Mouse (Mus musculus) heart, adult 2 months (tissue): ENCODE data around the gene Dram1. TPM values are rescaled to one million over a fixed set of nuclear protein-coding genes. Genes with fewer than 3 reads are reported as not detected.

Experiments used
- DNase-seq, 2 experiments: peaks; one replicate each; pipeline ENCODE4 v3.0.0; 2021
- H3K27ac ChIP-seq: fragments of 200-600 bp; 2 replicates; pipeline ENCODE4 v1.8.1; 2022
- H3K27me3 ChIP-seq: fragments of 200-500 bp; 2 replicates; pipeline ENCODE4 v1.6.1; 2012; ENCODE audit warnings: mild to moderate bottlenecking, low read length, inconsistent platforms, mixed read lengths; ENCODE audit not compliant: control insufficient read depth, insufficient read depth
- H3K36me3 ChIP-seq: fragments of 200-500 bp; 2 replicates; pipeline ENCODE4 v1.6.1; 2012; ENCODE audit warnings: low read length, inconsistent platforms; ENCODE audit not compliant: control insufficient read depth, insufficient read depth
- H3K4me1 ChIP-seq: fragments of 200-500 bp; 2 replicates; pipeline ENCODE4 v1.6.1; 2011; ENCODE audit warnings: low read length; ENCODE audit not compliant: control insufficient read depth, insufficient read depth
- H3K4me3 ChIP-seq: fragments of 200-600 bp; 2 replicates; pipeline ENCODE4 v1.8.1; 2022
- H3K79me2 ChIP-seq: fragments of 200-500 bp; replicated peaks from 2 replicates; pipeline ENCODE4 v1.6.1; 2012; ENCODE audit warnings: mild to moderate bottlenecking, inconsistent platforms, low read length, moderate library complexity, mixed read lengths; ENCODE audit not compliant: control insufficient read depth, insufficient read depth
- H3K9ac ChIP-seq: fragments of 200-500 bp; 2 replicates; pipeline ENCODE4 v1.6.1; 2012; ENCODE audit warnings: low read depth, mild to moderate bottlenecking, control low read depth, inconsistent platforms, low read length, mixed read lengths
- CTCF ChIP-seq: fragments of 200-600 bp; IDR thresholded peaks from 2 replicates; pipeline ENCODE4 v1.8.1; 2022; ENCODE audit warnings: antibody characterized with exemption, mild to moderate bottlenecking, moderate library complexity
- EP300 ChIP-seq: fragments of 200-500 bp; IDR thresholded peaks from 2 replicates; pipeline ENCODE4 v1.6.1; 2011; ENCODE audit warnings: low read depth, low read length, control low read depth; ENCODE audit not compliant: insufficient read depth
- POLR2A ChIP-seq: fragments of 200-500 bp; IDR thresholded peaks from 2 replicates; pipeline ENCODE4 v1.6.1; 2011; ENCODE audit warnings: mild to moderate bottlenecking, low read depth, low read length, control low read depth; ENCODE audit not compliant: insufficient read depth
- WGBS: fragments of 180-500 bp; shearing (Covaris S2); methylation state at CpG from one replicate; pipeline ENCODE4 v1.1.7; 2018; 5-methylcytosine and 5-hydroxymethylcytosine counted together
- intact Hi-C: fragments of 180-260 bp; cut with DNase I; formaldehyde crosslinking; loops from one replicate; pipeline ENCODE4 v1.15.1; 2025
- polyA plus RNA-seq: library from polyadenylated mRNA; depleted of rRNA; stranded (reverse); fragments of >200 nt; gene quantifications from 2 replicates; pipeline ENCODE4 v1.2.3, GENCODE M21; 2012
- total RNA-seq, 2 experiments: library from RNA; stranded (reverse); gene quantifications; 2 replicates each; pipeline ENCODE4 v1.2.3; 2021

Gene Dram1
- total and polyA plus RNA-seq, 3 experiments = 3.7 to 6.8 (median 4.5) TPM

GRCm38 (mm10) chr10:88327160-88328055 lies 51.5 kb downstream of the Dram1 start:
- peak overlapping the region; percentile 51; the same call in 1 of the 2 replicates for H3K9ac ChIP-seq
- no peak overlapping the region for H3K27ac ChIP-seq
- no peaks in the 10 kb centered on the region for H3K27me3 ChIP-seq
- no peak overlapping the region for H3K4me3 ChIP-seq
- intact Hi-C loops = loop anchor here (1.0 to 10.0 kb wide), 6 partner anchors 353 to 1300 kb away; partner anchors contain the start of gene Igf1
- no peaks in the 10 kb centered on the region for H3K79me2 ChIP-seq
- peak; percentile 60 to 67 for DNase-seq
- WGBS = 43% methylated on average over 11 of the region's 11 CpGs
- TF ChIP-seq EP300 (no peak), CTCF (no peak; the same call in 1 of the 2 replicates), POLR2A (no peak)
- H3K36me3 ChIP-seq = no peaks in the 10 kb centered on the region
- H3K4me1 ChIP-seq = peaks cover 1% of the 10 kb centered on the region; the same call in 1 of the 2 replicates

- Histone ChIP-seq H3K79me2 (no peaks in the 10 kb centered on the region), H3K9ac (no peak overlapping the region), H3K27me3 (no peaks in the 10 kb centered on the region), H3K27ac (no peak overlapping the region), H3K4me3 (no peak overlapping the region), H3K4me1 (no peaks in the 10 kb centered on the region), H3K36me3 (no peaks in the 10 kb centered on the region)
- WGBS = 90% methylated on average over 5 of the region's 5 CpGs
- intact Hi-C loops = loop anchor here (10.0 kb wide), 1 partner anchor 347 kb away; no protein-coding TSS in a partner anchor
- no peak for DNase-seq
- no peak for TF ChIP-seq POLR2A
- no peak for TF ChIP-seq CTCF
These were observed 57.1 kb downstream of the Dram1 start for GRCm38 (mm10) chr10:88321739-88322138.

DNA sequence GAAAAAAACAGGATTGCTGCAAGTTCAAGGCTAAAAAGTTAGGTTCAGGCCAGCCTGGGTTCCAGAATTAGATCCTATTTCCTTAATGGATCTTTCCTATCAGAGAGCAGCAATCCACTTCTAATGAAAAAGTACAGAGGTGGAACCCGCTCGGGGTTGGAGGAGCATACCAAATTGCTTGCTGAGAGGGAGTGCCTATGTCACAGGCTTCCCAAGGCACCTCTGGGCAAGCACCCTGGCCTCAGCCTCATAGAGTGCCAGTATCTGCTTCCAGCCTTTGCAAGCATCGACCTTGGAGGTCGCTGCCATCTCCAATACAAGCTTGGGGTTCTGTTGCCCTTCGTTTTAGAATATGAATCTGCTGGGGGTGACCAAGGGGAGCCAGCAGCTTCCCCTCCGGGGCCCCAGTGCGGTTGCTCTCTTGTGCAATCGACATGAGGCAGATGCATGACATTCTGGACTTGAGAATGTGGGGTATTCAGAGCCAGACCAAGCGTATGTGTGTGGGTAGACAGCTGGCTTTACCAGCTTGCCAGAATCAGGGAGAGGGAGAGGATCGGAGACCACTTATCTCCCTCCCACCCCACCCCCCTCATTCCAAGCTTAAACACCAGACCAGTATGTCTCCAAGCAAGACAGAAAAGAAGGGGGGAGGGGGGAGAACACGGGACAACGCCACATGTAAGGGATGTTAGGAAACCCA lies 58.0 kb downstream of the Dram1 start:
- TF ChIP-seq CTCF = no peak
- TF ChIP-seq POLR2A = no peak
- no peak for TF ChIP-seq EP300
- no peaks in the 10 kb centered on the region for H3K4me1 ChIP-seq
- intact Hi-C loops = loop anchor here (10.0 kb wide), 1 partner anchor 346 kb away; no protein-coding TSS in a partner anchor
- WGBS = 45% methylated on average over 12 of the region's 12 CpGs
- H3K27me3 ChIP-seq = no peaks in the 10 kb centered on the region
- no peaks in the 10 kb centered on the region for H3K79me2 ChIP-seq
- no peak overlapping the region for H3K9ac ChIP-seq
- H3K27ac ChIP-seq = no peak overlapping the region
- no peaks in the 10 kb centered on the region for H3K36me3 ChIP-seq
- DNase-seq = peak; percentile 41 to 46
- no peak overlapping the region for H3K4me3 ChIP-seq

DNA sequence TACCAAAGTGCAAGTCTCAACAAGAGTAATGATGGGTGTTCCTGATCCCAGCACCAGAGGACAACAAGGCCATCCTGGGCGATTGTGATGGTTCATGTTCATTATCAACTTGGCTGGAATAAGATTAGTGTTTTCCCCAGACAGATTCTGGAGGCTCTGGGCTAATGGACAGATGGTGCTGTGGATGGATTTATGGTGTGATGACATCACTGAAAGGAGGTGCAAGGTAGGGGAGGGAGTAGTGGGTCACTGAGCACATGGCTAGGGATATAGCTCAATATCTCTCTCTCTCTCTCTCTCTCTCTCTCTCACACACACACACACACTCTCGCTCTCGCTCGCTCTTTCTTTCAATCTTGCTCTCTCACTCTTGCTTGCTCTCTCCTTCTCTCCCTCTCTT lies 60.7 kb downstream of the Dram1 start:
- DNase-seq = no peak
- no peaks in the 10 kb centered on the region for H3K36me3 ChIP-seq
- H3K9ac ChIP-seq = no peak overlapping the region
- H3K4me3 ChIP-seq = no peak overlapping the region
- no peaks in the 10 kb centered on the region for H3K4me1 ChIP-seq
- H3K27ac ChIP-seq = no peak overlapping the region
- no peaks in the 10 kb centered on the region for H3K27me3 ChIP-seq
- TF ChIP-seq CTCF (no peak), EP300 (no peak), POLR2A (no peak)
- WGBS = 89% methylated on average over 4 of the region's 4 CpGs
- intact Hi-C loops = no loop called here
- H3K79me2 ChIP-seq = no peaks in the 10 kb centered on the region

DNA sequence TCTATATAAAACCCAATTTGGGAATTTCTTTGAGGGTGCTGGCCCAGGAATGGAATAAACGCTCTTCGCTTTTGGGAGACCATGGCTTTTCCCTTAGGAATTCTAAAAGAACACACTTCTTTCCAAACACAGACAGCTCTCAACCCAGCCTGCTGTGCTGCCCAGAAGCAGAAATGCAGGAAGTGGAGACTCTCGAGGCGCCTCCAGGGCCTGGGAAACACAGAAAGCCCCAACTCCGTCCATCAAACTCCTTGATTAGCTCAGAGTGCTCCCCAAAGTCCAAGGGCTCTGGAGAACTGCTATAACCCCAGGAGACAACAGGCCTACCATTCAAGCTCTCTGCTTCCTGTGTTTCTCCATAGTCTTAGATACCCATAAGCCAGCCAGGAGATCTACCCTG lies 61.7 kb downstream of the Dram1 start:
- DNase-seq = no peak
- Histone ChIP-seq H3K27ac (no peak overlapping the region), H3K79me2 (no peaks in the 10 kb centered on the region), H3K9ac (no peak overlapping the region), H3K4me3 (no peak overlapping the region), H3K4me1 (no peaks in the 10 kb centered on the region), H3K36me3 (no peaks in the 10 kb centered on the region), H3K27me3 (no peaks in the 10 kb centered on the region)
- 73% methylated on average over 5 of the region's 5 CpGs for WGBS
- TF ChIP-seq POLR2A = no peak
- TF ChIP-seq EP300 = no peak
- TF ChIP-seq CTCF = no peak
- intact Hi-C loops = no loop called here
